Mouse (Mus musculus) telencephalon, adult 2 months (tissue): ENCODE data around the gene Hspb7.

ENCODE experiments used
- DNase-seq: peaks from one replicate; pipeline ENCODE4 v3.0.0-alpha.2; 2011; ENCODE audit warnings: low read depth, low spot score

Gene Hspb7

GRCm38 (mm10) chr4:141444451-141445327, 24.1 kb downstream of the Hspb7 start, which contains the start of gene Zbtb17:
Zbtb17 (plus strand) TSS chr4:141444654.
- peak; percentile 76 for DNase-seq

GRCm38 (mm10) chr4:141445328-141445720, 24.7 kb downstream of the Hspb7 start:
- DNase-seq = no peak

- no peak for DNase-seq
Measured at GRCm38 (mm10) chr4:141446211-141446610, 25.6 kb downstream of the Hspb7 start.

GRCm38 (mm10) chr4:141451251-141451650, 30.7 kb downstream of the Hspb7 start:
- no peak for DNase-seq

GRCm38 (mm10) chr4:141451916-141452450, 31.4 kb downstream of the Hspb7 start:
- no peak for DNase-seq

GRCm38 (mm10) chr4:141454581-141455350, 34.2 kb downstream of the Hspb7 start:
- DNase-seq = no peak

GRCm38 (mm10) chr4:141455526-141455925, 34.9 kb downstream of the Hspb7 start:
- no peak for DNase-seq

GRCm38 (mm10) chr4:141456193-141456938, 35.8 kb downstream of the Hspb7 start:
- DNase-seq = no peak

GRCm38 (mm10) chr4:141458236-141458635, 37.7 kb downstream of the Hspb7 start:
- no peak for DNase-seq

GRCm38 (mm10) chr4:141458888-141459287, 38.3 kb downstream of the Hspb7 start:
- DNase-seq = no peak

GRCm38 (mm10) chr4:141459766-141460165, 39.2 kb downstream of the Hspb7 start:
- no peak for DNase-seq

GRCm38 (mm10) chr4:141460481-141460880, 39.9 kb downstream of the Hspb7 start:
- no peak for DNase-seq

GRCm38 (mm10) chr4:141461088-141461487, 40.5 kb downstream of the Hspb7 start:
- DNase-seq = no peak

- DNase-seq = no peak
Measured at GRCm38 (mm10) chr4:141461576-141461975, 41.0 kb downstream of the Hspb7 start.

- DNase-seq = no peak
Measured at GRCm38 (mm10) chr4:141463472-141463871, 42.9 kb downstream of the Hspb7 start.

GRCm38 (mm10) chr4:141464722-141465121, 44.1 kb downstream of the Hspb7 start:
- no peak for DNase-seq

- DNase-seq = no peak
Measured at GRCm38 (mm10) chr4:141465512-141466288, 45.1 kb downstream of the Hspb7 start.

GRCm38 (mm10) chr4:141466289-141466795, 45.8 kb downstream of the Hspb7 start:
- DNase-seq = no peak

- DNase-seq = no peak
Measured at GRCm38 (mm10) chr4:141466844-141467580, 46.4 kb downstream of the Hspb7 start.

- no peak for DNase-seq
Measured at GRCm38 (mm10) chr4:141467581-141467927, 47.0 kb downstream of the Hspb7 start.
